Mouse (Mus musculus) intestine, embryonic 15.5 days (tissue): ENCODE data around the gene Gli1. TPM values are rescaled to one million over a fixed set of nuclear protein-coding genes. Genes with fewer than 3 reads are reported as not detected.
A peak's percentile ranks its signal among the peaks of the same experiment; 100 is the strongest.
"Not testable (repeated sequence)": the region's sequence is repeated elsewhere in the genome, so short reads cannot be mapped to it uniquely, and the experiment has no call there.

Experiments used
- ATAC-seq: fragments of 200-750 bp; cut with Nextera tagmentation; 2 replicates; pipeline ENCODE4 v1.8.0; 2017; ENCODE audit warnings: moderate TSS enrichment, moderate library complexity
- H3K27ac ChIP-seq: fragments of 300-500 bp; sonication (generic); 2 replicates; pipeline ENCODE4 v1.5.1; 2015; ENCODE audit warnings: mild to moderate bottlenecking, inconsistent platforms
- H3K27me3 ChIP-seq: fragments of 300-500 bp; sonication (generic); replicated peaks from 2 replicates; pipeline ENCODE4 v1.6.1; 2015; ENCODE audit warnings: inconsistent platforms
- H3K36me3 ChIP-seq: fragments of 300-500 bp; sonication (generic); 2 replicates; pipeline ENCODE4 v1.6.1; 2015; ENCODE audit warnings: inconsistent platforms
- H3K4me1 ChIP-seq: fragments of 300-500 bp; sonication (generic); replicated peaks from 2 replicates; pipeline ENCODE4 v1.6.1; 2015; ENCODE audit warnings: inconsistent platforms
- H3K4me2 ChIP-seq: fragments of 300-500 bp; sonication (generic); replicated peaks from 2 replicates; pipeline ENCODE4 v1.6.1; 2015; ENCODE audit warnings: mild to moderate bottlenecking, inconsistent platforms
- H3K4me3 ChIP-seq: fragments of 300-500 bp; sonication (generic); replicated peaks from 2 replicates; pipeline ENCODE4 v1.5.1; 2015; ENCODE audit warnings: inconsistent platforms
- H3K9ac ChIP-seq: fragments of 300-500 bp; sonication (generic); 2 replicates; pipeline ENCODE4 v1.6.1; 2015; ENCODE audit warnings: inconsistent platforms
- H3K9me3 ChIP-seq: fragments of 300-500 bp; sonication (generic); 2 replicates; pipeline ENCODE4 v1.6.1; 2016; ENCODE audit warnings: inconsistent platforms
- WGBS: fragments of 180-500 bp; shearing (Covaris S2); methylation state at CpG from one replicate; pipeline ENCODE4 v1.1.7; 2015; 5-methylcytosine and 5-hydroxymethylcytosine counted together
- polyA plus RNA-seq: library from polyadenylated mRNA; unstranded; fragments of >200 nt; fragmentation: Nextera tagmentation; extraction: Ambion mirVana; gene quantifications from 2 replicates; pipeline ENCODE4 v1.2.1, GENCODE M21; 2015

Gene Gli1
- polyA plus RNA-seq, 1 experiment from 2014 or later, result 7.5 TPM

- H3K4me2 ChIP-seq, ATAC-seq, H3K9ac ChIP-seq, H3K36me3 ChIP-seq, H3K4me3 ChIP-seq, H3K27me3 ChIP-seq, H3K9me3 ChIP-seq, H3K4me1 ChIP-seq, H3K27ac ChIP-seq: not testable (repeated sequence)
- WGBS, result 91% methylated on average over 5 of the region's 5 CpGs
Measured at GRCm38 (mm10) chr10:127313516-127313915, 28.3 kb downstream of the Gli1 start.

- ATAC-seq, result no peak
- Histone ChIP-seq H3K4me2 (no peak overlapping the region), H3K27me3 (no peaks in the 10 kb centered on the region), H3K4me3 (no peak overlapping the region), H3K9ac (no peak overlapping the region), H3K9me3 (no peaks in the 10 kb centered on the region), H3K36me3 (peaks cover 14% of the 10 kb centered on the region), H3K27ac (no peak overlapping the region), H3K4me1 (peaks cover 8% of the 10 kb centered on the region)
- 66% methylated on average over 4 of the region's 4 CpGs for WGBS
Measured at GRCm38 (mm10) chr10:127312858-127313257, 28.9 kb downstream of the Gli1 start.

- Histone ChIP-seq H3K9me3 (no peaks in the 10 kb centered on the region), H3K4me1 (peaks cover 8% of the 10 kb centered on the region), H3K4me3 (peak overlapping the region; percentile 75), H3K27ac (peak overlapping the region; percentile 62), H3K4me2 (peak overlapping the region; percentile 75), H3K27me3 (no peaks in the 10 kb centered on the region), H3K36me3 (peaks cover 20% of the 10 kb centered on the region), H3K9ac (peak overlapping the region; percentile 42)
- peak; percentile 51 for ATAC-seq
- 0% methylated on average over 4 of the region's 4 CpGs for WGBS
Measured at GRCm38 (mm10) chr10:127312356-127312676, 29.5 kb downstream of the Gli1 start.

- Histone ChIP-seq H3K4me3 (peak within 1 kb of the TSS; percentile 75), H3K9ac (peak within 1 kb of the TSS; percentile 87), H3K9me3 (no peaks in the 10 kb centered on the region), H3K27ac (peak within 1 kb of the TSS; percentile 62), H3K27me3 (no peaks in the 10 kb centered on the region), H3K4me1 (peaks cover 8% of the 10 kb centered on the region), H3K36me3 (peaks cover 24% of the 10 kb centered on the region), H3K4me2 (peak within 1 kb of the TSS; percentile 75)
- peak; percentile 97 for ATAC-seq
- under 1% methylated on average over 65 of the region's 65 CpGs for WGBS
Measured at GRCm38 (mm10) chr10:127311476-127312355, 30.1 kb downstream of the Gli1 start, which contains the start of gene Mars. Mars (minus strand) TSS chr10:127311786.

DNA sequence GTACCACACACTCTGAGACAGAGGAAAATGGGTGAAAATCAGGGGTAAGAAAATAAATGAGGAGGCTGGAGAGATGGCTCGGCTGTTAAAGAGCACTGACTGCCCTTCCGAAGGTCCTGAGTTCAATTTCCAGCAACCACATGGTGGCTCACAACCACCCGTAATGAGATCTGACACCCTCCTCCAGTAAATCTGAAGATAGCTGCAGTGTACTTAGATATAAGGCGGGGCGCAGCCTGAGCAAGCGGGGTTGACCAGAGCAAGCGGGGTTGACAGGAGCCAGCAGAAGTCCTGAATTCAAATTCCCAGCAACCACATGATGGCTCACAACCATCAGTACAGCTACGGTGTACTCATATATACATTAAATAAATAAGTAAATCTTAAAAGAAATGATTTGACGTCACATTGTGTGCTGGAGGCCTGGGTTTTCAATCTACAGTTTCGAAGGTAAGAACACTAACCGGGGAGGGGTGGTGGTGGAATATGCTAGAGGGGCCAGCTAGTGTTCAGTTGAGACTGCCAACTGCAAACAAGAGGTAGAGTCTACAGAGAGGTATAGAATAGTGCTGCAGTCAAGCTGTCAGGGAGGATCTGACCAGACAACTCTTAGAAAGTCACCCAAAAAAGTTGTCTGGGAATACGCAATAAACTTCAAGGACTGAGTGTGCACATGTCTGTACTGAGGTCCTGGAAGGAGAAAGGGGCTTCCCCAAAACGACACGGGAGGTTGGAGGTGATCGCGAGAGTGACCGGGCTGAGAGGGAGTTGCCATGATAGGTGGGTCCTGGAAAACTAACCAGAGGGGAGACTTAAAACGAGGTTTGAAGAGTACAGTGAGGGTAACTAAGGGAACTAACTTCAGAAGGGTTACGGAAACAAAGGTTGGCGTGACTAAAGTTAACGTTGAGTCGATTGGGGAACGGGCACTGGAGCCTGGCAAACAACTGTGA, 31.0 kb downstream of the Gli1 start:
- ATAC-seq, result peak; percentile 69
- H3K36me3 ChIP-seq, result peaks cover 33% of the 10 kb centered on the region
- WGBS, result 32% methylated on average over 23 of the region's 23 CpGs

GRCm38 (mm10) chr10:127309167-127309566, 32.6 kb downstream of the Gli1 start:
- WGBS, result 84% methylated on average over 3 of the region's 3 CpGs
- H3K9ac ChIP-seq, H3K4me3 ChIP-seq, H3K4me1 ChIP-seq, H3K27ac ChIP-seq, H3K9me3 ChIP-seq, ATAC-seq, H3K27me3 ChIP-seq, H3K4me2 ChIP-seq: not testable (repeated sequence)
- H3K36me3 ChIP-seq, result peaks cover 48% of the 10 kb centered on the region

More for the DNA sequence above, 31.0 kb downstream of the Gli1 start:
- Histone ChIP-seq H3K9me3 (no peaks in the 10 kb centered on the region), H3K9ac (peak overlapping the region; percentile 87), H3K4me2 (peak overlapping the region; percentile 75), H3K4me3 (peak overlapping the region; percentile 75), H3K27ac (peak overlapping the region; percentile 49; the same call in 1 of the 2 replicates), H3K27me3 (no peaks in the 10 kb centered on the region), H3K4me1 (peaks cover 8% of the 10 kb centered on the region)

- no peak overlapping the region for H3K4me3 ChIP-seq
- no peaks in the 10 kb centered on the region for H3K27me3 ChIP-seq
- H3K27ac ChIP-seq, result no peak overlapping the region
- no peak overlapping the region for H3K9ac ChIP-seq
- H3K36me3 ChIP-seq, result peaks cover 62% of the 10 kb centered on the region
- H3K4me1 ChIP-seq, result no peaks in the 10 kb centered on the region
- no peaks in the 10 kb centered on the region for H3K9me3 ChIP-seq
- ATAC-seq, result no peak
- 95% methylated on average over 11 of the region's 11 CpGs for WGBS
- H3K4me2 ChIP-seq, result no peak overlapping the region
Measured at GRCm38 (mm10) chr10:127303136-127303535, 38.6 kb downstream of the Gli1 start.

GRCm38 (mm10) chr10:127300361-127300760, 41.4 kb downstream of the Gli1 start:
- no peak overlapping the region for H3K4me2 ChIP-seq
- 93% methylated on average over 6 of the region's 6 CpGs for WGBS
- ATAC-seq, result no peak
- H3K4me3 ChIP-seq, result no peak overlapping the region
- H3K27me3 ChIP-seq, result no peaks in the 10 kb centered on the region
- H3K9ac ChIP-seq, result no peak overlapping the region
- no peak overlapping the region for H3K27ac ChIP-seq
- no peaks in the 10 kb centered on the region for H3K4me1 ChIP-seq
- no peaks in the 10 kb centered on the region for H3K9me3 ChIP-seq
- H3K36me3 ChIP-seq, result peaks cover 61% of the 10 kb centered on the region

DNA sequence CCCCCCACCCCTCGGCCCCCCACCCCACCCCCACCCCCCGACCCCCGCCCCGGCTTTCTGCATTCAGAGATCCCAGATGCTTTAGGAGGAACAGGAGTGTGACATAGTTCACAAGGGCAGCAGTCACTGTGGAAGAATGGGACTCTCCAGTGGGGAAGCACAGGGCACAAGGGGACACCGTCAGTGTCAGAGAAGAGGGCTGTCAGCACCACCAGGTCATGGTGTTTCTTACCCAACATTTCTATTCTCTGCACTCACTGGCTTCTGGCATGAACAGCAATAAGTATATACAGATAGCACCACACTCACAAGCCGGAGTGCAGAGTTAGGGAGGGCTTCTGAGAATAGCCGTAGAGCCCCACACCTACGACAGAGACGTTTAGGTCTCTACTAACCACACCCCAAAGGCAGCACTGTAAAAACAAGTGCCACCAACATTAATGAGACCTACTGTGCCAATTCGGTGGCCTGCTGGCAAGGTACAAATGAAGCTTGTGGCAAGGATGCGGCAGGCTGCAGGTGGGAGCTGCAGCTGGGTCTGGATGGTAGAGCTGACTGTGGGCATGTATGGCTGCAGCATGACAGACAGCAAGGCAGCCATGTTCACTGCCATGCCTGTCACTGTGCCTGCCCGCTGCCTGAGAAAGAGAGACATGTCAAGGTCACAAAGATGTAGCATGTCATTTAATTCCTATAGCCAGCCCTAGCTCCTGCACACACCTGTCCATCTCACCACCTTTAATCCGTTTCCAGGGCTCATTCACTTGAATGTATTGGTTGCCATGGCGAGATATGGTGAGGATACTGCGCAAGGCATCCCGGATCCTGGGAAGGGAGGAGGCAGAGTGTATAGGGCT, 44.5 kb downstream of the Gli1 start:
- Histone ChIP-seq H3K4me2 (no peak overlapping the region), H3K27me3 (no peaks in the 10 kb centered on the region), H3K27ac (no peak overlapping the region), H3K4me1 (peaks cover 5% of the 10 kb centered on the region), H3K4me3 (no peak overlapping the region), H3K9me3 (no peaks in the 10 kb centered on the region), H3K9ac (no peak overlapping the region), H3K36me3 (peaks cover 58% of the 10 kb centered on the region)
- 90% methylated on average over 16 of the region's 16 CpGs for WGBS
- ATAC-seq, result no peak; the same call in 1 of the 2 replicates

GRCm38 (mm10) chr10:127295986-127296794, 45.6 kb downstream of the Gli1 start:
- H3K36me3 ChIP-seq, result peaks cover 53% of the 10 kb centered on the region

DNA sequence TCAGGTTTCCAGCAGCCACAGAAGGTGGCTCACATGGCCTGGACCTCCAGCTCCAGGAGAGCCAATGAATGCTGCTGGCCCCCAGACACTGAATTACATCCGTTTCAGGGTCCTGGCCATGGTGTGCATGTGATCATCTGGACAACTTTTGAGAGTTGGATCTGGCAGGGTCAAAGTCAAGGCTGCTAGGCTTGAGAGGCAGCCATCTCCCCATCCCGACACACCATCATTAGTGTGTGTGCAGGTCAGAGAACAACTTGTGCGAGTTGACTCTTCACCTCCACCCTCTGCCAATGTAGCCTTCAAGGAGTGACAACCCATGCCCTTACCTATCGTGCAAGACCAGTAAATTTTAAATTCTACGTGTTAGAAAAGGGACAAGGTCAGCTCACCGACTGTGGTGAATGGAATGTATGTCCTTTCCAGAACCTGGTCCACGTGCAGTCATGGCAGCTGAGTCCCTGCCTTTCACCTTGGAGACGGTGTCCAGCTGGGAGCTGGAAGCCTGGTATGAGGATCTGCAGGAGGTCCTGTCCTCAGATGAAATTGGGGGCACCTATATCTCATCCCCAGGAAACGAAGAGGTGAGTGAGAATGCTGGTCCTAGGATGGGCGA, 46.8 kb downstream of the Gli1 start:
- no peak overlapping the region for H3K9ac ChIP-seq
- 88% methylated on average over 10 of the region's 10 CpGs for WGBS
- H3K4me1 ChIP-seq, result peaks cover 12% of the 10 kb centered on the region
- no peak overlapping the region for H3K4me3 ChIP-seq
- H3K9me3 ChIP-seq, result no peaks in the 10 kb centered on the region
- no peak for ATAC-seq
- H3K27me3 ChIP-seq, result no peaks in the 10 kb centered on the region
- H3K36me3 ChIP-seq, result peaks cover 53% of the 10 kb centered on the region
- H3K27ac ChIP-seq, result no peak overlapping the region
- no peak overlapping the region for H3K4me2 ChIP-seq

More at GRCm38 (mm10) chr10:127295986-127296794, 45.6 kb downstream of the Gli1 start:
- WGBS, result 83% methylated on average over 24 of the region's 24 CpGs
- no peak for ATAC-seq
- no peak overlapping the region for H3K27ac ChIP-seq
- H3K4me3 ChIP-seq, result no peak overlapping the region
- H3K4me1 ChIP-seq, result peaks cover 12% of the 10 kb centered on the region
- H3K9ac ChIP-seq, result no peak overlapping the region
- no peaks in the 10 kb centered on the region for H3K27me3 ChIP-seq
- no peaks in the 10 kb centered on the region for H3K9me3 ChIP-seq
- H3K4me2 ChIP-seq, result no peak overlapping the region
